Mouse (Mus musculus): ENCODE results near the gene Pld1. TPM values are rescaled to one million over a fixed set of nuclear protein-coding genes. Genes with fewer than 3 reads are reported as not detected.

Gene Pld1
- polyA plus RNA-seq, 1 experiment from 2014 or later, result 2.6 TPM

- WGBS (ENCODE audit: insufficient replicate concordance), result 65% methylated on average over 6 of the region's 6 CpGs
- no peak for ATAC-seq (ENCODE audit: low read depth)
- H3K36me3 ChIP-seq, result no peaks in the 10 kb centered on the region
Measured at GRCm38 (mm10) chr3:28167796-28168505, 229.5 kb downstream of the Pld1 start.

GRCm38 (mm10) chr3:28170911-28171618, 232.6 kb downstream of the Pld1 start:
- no peaks in the 10 kb centered on the region for H3K36me3 ChIP-seq
- peaks cover 14% of the 10 kb centered on the region for H3K4me1 ChIP-seq (replicated peaks)
- no peaks in the 10 kb centered on the region for H3K9me3 ChIP-seq (replicated peaks)
- H3K27me3 ChIP-seq, result no peaks in the 10 kb centered on the region
- H3K27ac ChIP-seq, result no peak overlapping the region
- DNase-seq, result peak; percentile 32
- peak overlapping the region; percentile 51 for H3K4me2 ChIP-seq
- H3K4me3 ChIP-seq (replicated peaks), result 0 out of 2 replicates have a peak overlapping the region, but pooled peaks have one; percentile 7
- no peak overlapping the region for H3K9ac ChIP-seq
- 24% methylated on average over 17 of the region's 17 CpGs for WGBS (ENCODE audit: insufficient replicate concordance)
- peak; percentile 48; the same call in 1 of the 2 replicates for ATAC-seq (ENCODE audit: low read depth)

More at GRCm38 (mm10) chr3:28167796-28168505, 229.5 kb downstream of the Pld1 start:
- DNase-seq, result no peak
- Histone ChIP-seq H3K4me1 (replicated peaks) (peaks cover 14% of the 10 kb centered on the region), H3K4me2 (no peak overlapping the region), H3K27ac (no peak overlapping the region), H3K27me3 (no peaks in the 10 kb centered on the region), H3K9ac (no peak overlapping the region), H3K4me3 (replicated peaks) (no peak overlapping the region), H3K9me3 (replicated peaks) (no peaks in the 10 kb centered on the region)

GRCm38 (mm10) chr3:28175997-28176967, 237.8 kb downstream of the Pld1 start:
- WGBS (ENCODE audit: insufficient replicate concordance), result 48% methylated on average over 21 of the region's 21 CpGs
- Histone ChIP-seq H3K36me3 (no peaks in the 10 kb centered on the region), H3K27me3 (no peaks in the 10 kb centered on the region), H3K4me1 (replicated peaks) (peaks cover 8% of the 10 kb centered on the region), H3K9ac (no peak overlapping the region), H3K4me3 (replicated peaks) (no peak overlapping the region), H3K27ac (no peak overlapping the region), H3K4me2 (no peak overlapping the region), H3K9me3 (replicated peaks) (no peaks in the 10 kb centered on the region)
- no peak for DNase-seq
- ATAC-seq (ENCODE audit: low read depth), result no peak

GRCm38 (mm10) chr3:28178333-28178732, 239.8 kb downstream of the Pld1 start:
- no peak for DNase-seq
- Histone ChIP-seq H3K27ac (no peak overlapping the region), H3K4me3 (replicated peaks) (no peak overlapping the region), H3K27me3 (no peaks in the 10 kb centered on the region), H3K9me3 (replicated peaks) (no peaks in the 10 kb centered on the region), H3K36me3 (no peaks in the 10 kb centered on the region), H3K4me1 (replicated peaks) (no peaks in the 10 kb centered on the region), H3K4me2 (no peak overlapping the region), H3K9ac (no peak overlapping the region)
- ATAC-seq (ENCODE audit: low read depth), result no peak
- 56% methylated on average over 6 of the region's 6 CpGs for WGBS (ENCODE audit: insufficient replicate concordance)

Other genes starting within 250 kb of the Pld1 start
- gene Fndc3b, start 227.4 kb upstream of the Pld1 start, polyA plus RNA-seq (2015; fragmentation: Nextera tagmentation; extraction: Ambion mirVana), result 4.7 and 6.9 TPM in 2 replicates
- not detected in 2 replicates for gene Tmem212, start 42.3 kb upstream of the Pld1 start, polyA plus RNA-seq (2015; fragmentation: Nextera tagmentation; extraction: Ambion mirVana)